Mouse (Mus musculus) thymus, adult 2 months (tissue): ENCODE data around the gene Boc. TPM values are rescaled to one million over a fixed set of nuclear protein-coding genes. Genes with fewer than 3 reads are reported as not detected.

ENCODE experiments used
- DNase-seq: peaks from one replicate; pipeline ENCODE4 v3.0.0; 2021
- H3K27ac ChIP-seq: fragments of 200-500 bp; 2 replicates; pipeline ENCODE4 v1.5.1; 2012; ENCODE audit warnings: low read length, control low read depth; ENCODE audit not compliant: control insufficient read depth, insufficient read depth
- H3K27me3 ChIP-seq: fragments of 200-500 bp; 2 replicates; pipeline ENCODE4 v1.6.1; 2012; ENCODE audit warnings: mild to moderate bottlenecking, low read length, moderate library complexity, mixed read lengths; ENCODE audit not compliant: control insufficient read depth, insufficient read depth
- H3K36me3 ChIP-seq: fragments of 200-500 bp; 2 replicates; pipeline ENCODE4 v1.6.1; 2012; ENCODE audit warnings: mild to moderate bottlenecking, low read length, moderate library complexity; ENCODE audit not compliant: control insufficient read depth, insufficient read depth
- H3K4me1 ChIP-seq: fragments of 200-500 bp; replicated peaks from 2 replicates; pipeline ENCODE4 v1.6.1; 2012; ENCODE audit warnings: low read length; ENCODE audit not compliant: control insufficient read depth, insufficient read depth
- H3K4me3 ChIP-seq: fragments of 200-500 bp; 2 replicates; pipeline ENCODE4 v1.5.1; 2012; ENCODE audit warnings: mild to moderate bottlenecking, low read length, control low read depth, moderate library complexity; ENCODE audit not compliant: control insufficient read depth, insufficient read depth
- CTCF ChIP-seq: fragments of 200-500 bp; IDR thresholded peaks from 2 replicates; pipeline ENCODE4 v1.5.1; 2012; ENCODE audit warnings: mild to moderate bottlenecking, control low read depth, low read length, moderate library complexity, borderline replicate concordance; ENCODE audit not compliant: control insufficient read depth, poor library complexity, insufficient read depth; ENCODE audit errors: extremely low read depth
- POLR2A ChIP-seq: fragments of 200-500 bp; IDR thresholded peaks from 2 replicates; pipeline ENCODE4 v1.6.1; 2012; ENCODE audit warnings: mild to moderate bottlenecking, low read length, control low read depth, moderate library complexity; ENCODE audit not compliant: control insufficient read depth, poor library complexity, insufficient read depth; ENCODE audit errors: extremely low read depth
- WGBS: fragments of 180-500 bp; shearing (Covaris S2); methylation state at CpG from one replicate; pipeline ENCODE4 v1.1.7; 2018; 5-methylcytosine and 5-hydroxymethylcytosine counted together
- polyA plus RNA-seq: library from polyadenylated mRNA; depleted of rRNA; stranded (reverse); fragments of >200 nt; gene quantifications from 2 replicates; pipeline ENCODE4 v1.2.3, GENCODE M21; 2012

Boc gene
- polyA plus RNA-seq, 1 experiment = 14.6 TPM

DNA sequence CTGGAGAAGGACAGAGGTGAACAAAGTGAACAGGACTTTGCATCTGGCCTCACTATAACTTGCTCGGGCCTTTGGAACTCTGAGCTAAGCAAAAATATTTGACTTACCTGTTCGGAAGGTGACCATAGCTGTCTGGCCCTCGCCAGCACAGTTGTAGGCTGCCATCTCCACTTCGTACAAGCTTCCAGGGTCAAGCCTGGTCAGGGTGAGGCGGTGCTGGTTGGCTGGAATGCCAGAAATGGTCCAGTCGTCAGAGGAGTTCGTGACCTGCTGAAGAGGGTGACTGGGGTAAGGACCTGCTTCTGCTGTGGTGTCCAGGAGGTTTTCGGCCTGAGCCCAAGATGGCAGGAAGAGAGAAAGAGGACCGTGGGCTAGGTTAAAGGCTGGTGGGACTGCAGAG, 66.0 kb downstream of the Boc start:
- TF ChIP-seq CTCF = no peak
- TF ChIP-seq POLR2A = no peak
- Histone ChIP-seq H3K36me3 (no peaks in the 10 kb centered on the region), H3K4me1 (no peaks in the 10 kb centered on the region), H3K27me3 (no peaks in the 10 kb centered on the region), H3K27ac (no peak overlapping the region), H3K4me3 (no peak overlapping the region)
- no peak for DNase-seq
- 92% methylated on average over 9 of the region's 9 CpGs for WGBS

DNA sequence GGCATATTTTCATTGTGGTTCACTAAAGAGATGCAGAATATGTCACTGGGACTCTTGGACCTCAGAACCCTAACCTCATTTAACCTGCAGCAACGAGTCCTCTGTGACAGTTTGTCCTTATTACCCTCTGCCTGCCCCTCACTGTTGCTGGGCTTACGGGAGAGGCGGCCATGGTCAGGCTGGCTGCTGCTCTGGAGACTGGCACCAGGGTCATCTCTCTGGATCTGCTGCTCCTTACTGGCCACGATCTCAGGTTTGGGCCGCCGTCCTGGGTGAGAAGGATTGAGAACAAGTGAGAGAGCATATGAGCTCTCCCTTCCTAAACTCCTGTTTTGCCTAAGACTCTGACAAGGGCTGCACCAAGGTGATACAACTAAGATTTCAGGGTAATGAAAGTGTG, 66.5 kb downstream of the Boc start:
- H3K36me3 ChIP-seq = no peaks in the 10 kb centered on the region
- WGBS = 94% methylated on average over 6 of the region's 6 CpGs
- no peak for DNase-seq
- H3K27me3 ChIP-seq = no peaks in the 10 kb centered on the region
- no peak overlapping the region for H3K27ac ChIP-seq
- H3K4me3 ChIP-seq = no peak overlapping the region
- no peak for TF ChIP-seq POLR2A
- TF ChIP-seq CTCF = no peak
- no peaks in the 10 kb centered on the region for H3K4me1 ChIP-seq

DNA sequence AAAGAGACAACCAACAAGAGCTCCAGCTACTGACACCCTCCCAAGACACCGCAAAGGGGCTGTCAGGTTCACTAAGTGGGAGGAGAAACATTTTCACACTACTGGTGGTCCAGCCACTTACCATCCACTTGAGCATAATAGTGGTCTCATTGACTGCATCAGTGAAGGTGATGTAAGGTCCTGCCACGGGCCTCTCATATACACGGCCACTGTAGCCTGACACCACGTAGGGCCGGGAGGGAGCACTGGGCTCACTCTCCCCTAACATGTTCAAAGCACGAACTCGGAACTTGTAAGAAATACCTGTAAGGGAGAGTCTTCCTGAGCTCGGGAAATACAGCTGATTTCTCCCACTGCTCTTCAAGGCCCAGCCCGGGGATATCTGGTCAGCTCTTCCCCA, 67.6 kb downstream of the Boc start:
- no peak overlapping the region for H3K27ac ChIP-seq
- no peaks in the 10 kb centered on the region for H3K36me3 ChIP-seq
- no peaks in the 10 kb centered on the region for H3K4me1 ChIP-seq
- H3K27me3 ChIP-seq = no peaks in the 10 kb centered on the region
- no peak overlapping the region for H3K4me3 ChIP-seq
- WGBS = 96% methylated on average over 9 of the region's 9 CpGs
- no peak for DNase-seq
- TF ChIP-seq POLR2A (no peak), CTCF (no peak)

DNA sequence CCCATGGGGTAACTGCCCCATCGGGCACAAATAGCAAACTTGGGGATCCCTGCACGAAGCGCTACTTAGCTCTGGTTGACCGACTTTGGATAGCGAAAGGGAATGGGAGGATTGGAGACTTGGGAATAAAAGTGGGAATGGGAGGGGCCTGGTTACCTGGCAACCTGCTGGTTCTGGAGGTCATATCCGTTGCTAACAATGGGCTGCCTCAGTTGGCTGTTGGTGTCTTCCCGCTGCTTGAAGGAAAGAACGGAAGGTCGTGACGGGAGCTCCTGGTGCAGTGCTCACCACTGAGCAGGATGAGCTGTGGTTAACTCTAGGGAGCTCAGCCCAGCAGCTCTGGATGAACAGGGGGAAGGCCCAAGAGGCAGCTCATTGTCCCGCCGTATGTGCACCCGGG, 71.5 kb downstream of the Boc start:
- Histone ChIP-seq H3K36me3 (no peaks in the 10 kb centered on the region), H3K4me1 (no peaks in the 10 kb centered on the region), H3K4me3 (no peak overlapping the region), H3K27ac (no peak overlapping the region), H3K27me3 (no peaks in the 10 kb centered on the region)
- DNase-seq = no peak
- TF ChIP-seq CTCF = no peak
- WGBS = 96% methylated on average over 13 of the region's 13 CpGs

DNA sequence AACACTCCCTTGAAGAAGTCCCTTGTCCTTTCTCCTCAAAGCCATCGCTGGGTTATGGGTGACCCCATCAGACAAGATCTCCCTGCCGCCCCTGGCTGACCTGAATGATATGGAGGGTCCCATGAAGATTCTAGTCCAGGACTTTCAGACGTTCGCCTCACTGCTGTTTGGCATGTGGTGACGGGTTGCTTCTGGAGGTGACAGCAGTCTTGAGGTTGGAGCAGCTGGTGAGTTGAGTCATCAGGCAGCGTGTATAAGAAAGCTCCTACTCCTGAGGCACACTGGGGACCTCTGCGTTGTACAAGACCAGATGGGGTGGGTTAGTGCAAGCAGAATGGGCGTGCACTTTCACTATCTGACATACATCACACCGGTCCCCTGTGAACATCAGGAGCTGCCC, 72.1 kb downstream of the Boc start:
- WGBS = 89% methylated on average over 9 of the region's 9 CpGs
- no peaks in the 10 kb centered on the region for H3K4me1 ChIP-seq
- TF ChIP-seq POLR2A (no peak), CTCF (no peak)

DNA sequence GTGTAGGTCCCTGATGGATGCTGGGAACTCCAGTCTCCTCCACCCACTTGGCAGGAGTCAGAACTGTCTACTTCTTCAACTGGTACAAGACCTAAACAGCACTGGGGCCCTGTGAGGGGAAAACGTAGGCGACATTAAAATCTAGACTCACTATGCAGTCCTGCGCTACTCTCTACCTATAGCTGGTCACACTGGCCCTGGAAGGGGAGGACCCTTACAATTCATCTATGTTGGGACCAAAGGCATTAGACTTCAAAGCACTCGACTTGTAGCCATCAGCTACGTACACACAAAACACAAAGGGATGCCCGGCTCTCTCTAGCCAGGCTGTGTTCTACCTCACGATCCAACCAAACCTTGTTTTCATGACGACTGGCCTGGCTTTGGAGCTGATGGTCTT, 73.0 kb downstream of the Boc start:
- DNase-seq = no peak
- TF ChIP-seq POLR2A = no peak
- 96% methylated on average over 8 of the region's 8 CpGs for WGBS
- Histone ChIP-seq H3K27me3 (no peaks in the 10 kb centered on the region), H3K4me1 (no peaks in the 10 kb centered on the region), H3K4me3 (no peak overlapping the region), H3K36me3 (no peaks in the 10 kb centered on the region), H3K27ac (no peak overlapping the region)

More for the DNA sequence above, 72.1 kb downstream of the Boc start:
- no peak overlapping the region for H3K4me3 ChIP-seq
- no peaks in the 10 kb centered on the region for H3K36me3 ChIP-seq
- no peak for DNase-seq
- H3K27ac ChIP-seq = no peak overlapping the region
- no peaks in the 10 kb centered on the region for H3K27me3 ChIP-seq

DNA sequence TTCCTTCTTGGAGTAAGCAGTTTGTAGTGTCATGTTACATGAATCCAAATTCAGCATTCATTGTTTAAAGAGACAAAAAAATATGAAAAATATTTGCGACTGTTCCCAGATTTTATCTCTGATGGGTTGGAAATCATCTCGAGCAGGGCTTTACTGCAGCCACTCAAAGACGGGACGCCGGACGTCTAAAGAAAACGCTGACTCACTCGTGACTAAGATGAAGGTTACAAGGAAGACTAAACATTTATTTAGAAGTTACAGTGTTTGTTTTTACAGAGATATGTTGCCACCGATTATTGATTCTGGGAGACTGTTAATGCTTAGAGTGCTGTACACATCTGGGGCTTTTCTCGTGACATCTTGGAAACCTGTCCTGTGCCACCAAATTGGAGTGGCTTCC, 73.9 kb downstream of the Boc start:
- H3K4me1 ChIP-seq = no peaks in the 10 kb centered on the region
- WGBS = 66% methylated on average over 10 of the region's 10 CpGs
- no peak for TF ChIP-seq POLR2A
- TF ChIP-seq CTCF = no peak
- no peak overlapping the region for H3K4me3 ChIP-seq
- no peak for DNase-seq
- no peak overlapping the region for H3K27ac ChIP-seq
- H3K27me3 ChIP-seq = no peaks in the 10 kb centered on the region
- no peaks in the 10 kb centered on the region for H3K36me3 ChIP-seq

DNA sequence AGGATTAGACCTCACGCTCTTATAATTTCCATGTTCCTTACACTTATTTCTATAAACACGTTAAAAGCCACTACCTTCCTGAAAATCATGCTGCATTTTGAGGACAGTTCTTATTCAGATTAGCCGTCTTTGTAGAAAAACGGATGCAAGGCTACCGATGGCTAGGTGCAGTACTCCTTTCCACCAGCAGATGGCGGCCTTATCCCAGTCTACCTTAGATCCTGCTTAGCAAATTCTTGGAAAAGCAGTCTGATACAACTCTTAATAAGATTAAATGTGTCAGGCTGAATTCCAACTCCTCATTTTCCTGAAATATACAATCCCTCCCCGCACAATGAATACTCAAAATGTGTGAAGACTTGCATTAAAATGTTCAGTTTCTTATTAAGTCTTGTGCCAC, 74.6 kb downstream of the Boc start:
- H3K36me3 ChIP-seq = no peaks in the 10 kb centered on the region
- WGBS = 7% methylated on average over 7 of the region's 7 CpGs
- TF ChIP-seq CTCF (no peak), POLR2A (no peak)
- no peak overlapping the region for H3K4me3 ChIP-seq
- no peaks in the 10 kb centered on the region for H3K4me1 ChIP-seq
- H3K27me3 ChIP-seq = no peaks in the 10 kb centered on the region
- no peak overlapping the region for H3K27ac ChIP-seq
- DNase-seq = peak; percentile 68
